24 mouse cellular contexts compared by ENCODE assay signal in the genomic region with DNA sequence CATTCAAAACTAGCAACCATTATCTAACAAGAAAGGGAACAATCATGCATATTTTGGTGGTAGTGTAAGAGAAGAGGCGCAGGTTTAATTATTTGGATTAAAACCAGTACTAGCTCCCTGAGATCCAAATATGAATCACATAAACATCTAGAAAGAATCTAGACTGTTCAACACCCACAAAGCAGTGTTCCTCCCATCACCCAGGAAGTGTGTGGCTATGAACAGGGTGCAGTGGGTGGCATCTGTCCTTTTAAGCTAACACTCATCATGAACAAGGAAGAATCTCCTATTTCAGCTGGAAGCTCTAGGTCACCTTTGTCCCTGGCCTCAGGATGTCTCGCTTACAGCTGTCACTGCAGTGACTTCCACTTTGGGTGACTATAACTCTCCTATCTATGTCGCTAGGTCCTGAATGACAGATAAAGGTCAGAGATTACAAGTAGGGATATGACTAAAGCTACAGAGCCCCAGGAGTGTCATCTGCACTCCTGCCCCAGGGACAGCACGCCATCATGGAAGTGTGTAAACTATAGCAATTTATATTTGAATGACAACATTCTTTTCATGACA. TPM values are rescaled to one million over a fixed set of nuclear protein-coding genes. Genes with fewer than 3 reads are reported as not detected.
DNase-seq lines count a peak whose midpoint lies in the region; ATAC-seq and TF ChIP-seq lines count a peak whose summit lies in the region.
"Had no signal": no experiment of that assay in that cellular context is flagged by ENCODE, and none has a peak within 500 bp of the region (broad histone marks: within the 10 kb centered on the region; RNA-seq: fewer than 3 reads in every experiment).

No protein-coding gene starts in this region.

- no peak for TF ChIP-seq CTCF in heart, adult 2 months (IDR thresholded peaks at IDR 0.05)

- H3K36me3 ChIP-seq in heart, embryonic 13.5 days, result peaks cover 22% of the 10 kb centered on the region
- no peaks in the 10 kb centered on the region; the same call in 1 of the 2 replicates for H3K36me3 ChIP-seq in heart, adult 2 months (ENCODE audit: control insufficient read depth, insufficient read depth, low read length)

- H3K4me3 ChIP-seq in heart, embryonic 13.5 days, result no peak overlapping the region
- no peak overlapping the region for H3K4me3 ChIP-seq in heart, adult 2 months
- H3K4me3 ChIP-seq: forebrain, embryonic 10.5 days; forebrain, embryonic 13.5 days; heart, embryonic 12.5 days had no signal

- 0 out of 2 replicates have a peak overlapping the region, but pooled peaks have one; percentile 8 for H3K27ac ChIP-seq in heart, embryonic 13.5 days (replicated peaks)
- H3K27ac ChIP-seq in heart, adult 2 months, result no peak overlapping the region; the same call in 1 of the 2 replicates
- H3K27ac ChIP-seq: forebrain, embryonic 10.5 days; forebrain, embryonic 13.5 days; hindbrain, embryonic 14.5 days; hindbrain, postnatal 0 days had no signal

- no peaks in the 10 kb centered on the region for H3K9me3 ChIP-seq in heart, embryonic 13.5 days
- H3K9me3 ChIP-seq: forebrain, embryonic 13.5 days; heart, embryonic 12.5 days had no signal

- H3K4me1 ChIP-seq in heart, embryonic 13.5 days, result peaks cover 48% of the 10 kb centered on the region
- H3K4me1 ChIP-seq in heart, adult 2 months (ENCODE audit: control insufficient read depth, insufficient read depth, low read length), result peaks cover 3% of the 10 kb centered on the region

- peaks cover 2% of the 10 kb centered on the region for H3K79me2 ChIP-seq in heart, adult 2 months (replicated peaks; ENCODE audit: control insufficient read depth, insufficient read depth, low read length)

- TF ChIP-seq EP300 in heart, adult 2 months (IDR thresholded peaks at IDR 0.05; ENCODE audit: insufficient read depth, low read depth, low read length), result no peak

- no peak overlapping the region for H3K4me2 ChIP-seq in heart, embryonic 13.5 days
- H3K4me2 ChIP-seq: forebrain, embryonic 13.5 days; heart, embryonic 12.5 days; hindbrain, embryonic 14.5 days had no signal

- intact Hi-C loops in heart, adult 2 months (cut with DNase I), result no loop called here

- no peak overlapping the region for H3K9ac ChIP-seq in heart, embryonic 13.5 days
- no peak overlapping the region for H3K9ac ChIP-seq in heart, adult 2 months (ENCODE audit: low read depth, low read length)
- H3K9ac ChIP-seq: forebrain, embryonic 13.5 days; heart, embryonic 12.5 days; hindbrain, embryonic 14.5 days had no signal

- WGBS in heart, embryonic 13.5 days, result 55% methylated on average over 4 of the region's 4 CpGs
- 60% methylated on average over 4 of the region's 4 CpGs for WGBS in heart, adult 2 months

- TF ChIP-seq POLR2A in heart, adult 2 months (IDR thresholded peaks at IDR 0.05; ENCODE audit: insufficient read depth, low read depth, low read length), result no peak

- DNase-seq in adrenal gland, postnatal 14 days, result peak; percentile 31
- no peak for DNase-seq in adrenal gland, adult 18-20 months (ENCODE audit: low spot score in 2 of 2)
- no peak for DNase-seq in heart, adult 2 months
- peak; percentile 32 for DNase-seq in right cerebral cortex, adult 18-20 months
- DNase-seq in right cerebral cortex, postnatal 25 days, result no peak
- DNase-seq: cerebellum, adult 11-12 months; cerebellum, adult 8-10 months; cerebellum, postnatal 10 days; gastrocnemius, postnatal 10 days; heart, adult 11 months; heart, postnatal 14 days; heart, postnatal 4 days; kidney, adult 18-20 months had no signal

- no peaks in the 10 kb centered on the region for H3K27me3 ChIP-seq in heart, embryonic 13.5 days (replicated peaks)
- no peaks in the 10 kb centered on the region for H3K27me3 ChIP-seq in heart, adult 2 months (ENCODE audit: control insufficient read depth, insufficient read depth, low read length)
- H3K27me3 ChIP-seq: forebrain, embryonic 13.5 days; heart, embryonic 12.5 days had no signal

- no peak for ATAC-seq in heart, embryonic 13.5 days (ENCODE audit: extremely low read depth, insufficient number of reproducible peaks, low FRiP score, low TSS enrichment)
- ATAC-seq: CD4-positive, CD25-positive, alpha-beta regulatory T cell, adult 4 months; forebrain, embryonic 13.5 days; forebrain, embryonic 16.5 days; hindbrain, postnatal 0 days; inflammation-experienced regulatory T-cells, adult 6 months; intestine, embryonic 16.5 days had no signal

RNA-seq across cellular contexts. Expression of a gene that starts 10.9 kb away (rescaled TPM):
- total RNA-seq in adrenal gland, postnatal 14 days (2021), result 30.9 and 38.4 TPM in 2 replicates
- total RNA-seq in adrenal gland, adult 18-20 months (2021), result 10 to 100 TPM; 32.4 to 35.4 TPM
- 39.8 and 43.4 TPM in 2 replicates for polyA plus RNA-seq in heart, embryonic 13.5 days (2015; fragmentation: Nextera tagmentation; extraction: Ambion mirVana)
- 10 to 100 TPM; 14.1 to 14.2 TPM for total RNA-seq in heart, adult 2 months (2021)
- polyA plus RNA-seq in heart, adult 2 months (2012; rRNA removed), result 18.9 and 30.5 TPM in 2 replicates
- total RNA-seq: MEL had no signal

Comparison
In these comparisons a context has a peak if more than half of its experiments do, and no peak if none do; other contexts are left out.
1. DNase-seq: peak in adrenal gland, postnatal 14 days (single experiment) and right cerebral cortex, adult 18-20 months (single experiment); none in adrenal gland, adult 18-20 months (0 of 2), heart, adult 2 months (0 of 2) and right cerebral cortex, postnatal 25 days (single experiment).